Mouse (Mus musculus) T-helper 2 cell (primary cell): ENCODE results near the gene Atoh7.
"Not testable (repeated sequence)": the region's sequence is repeated elsewhere in the genome, so short reads cannot be mapped to it uniquely, and the experiment has no call there.

Experiments used
- in situ Hi-C: fragments of 300-600 bp; cut with MboI, MseI; formaldehyde crosslinking; loops from one replicate; pipeline ENCODE4 v1.15.1; 2025; ENCODE audit warnings: high pct_unique_total_duplicates

The Atoh7 gene

DNA sequence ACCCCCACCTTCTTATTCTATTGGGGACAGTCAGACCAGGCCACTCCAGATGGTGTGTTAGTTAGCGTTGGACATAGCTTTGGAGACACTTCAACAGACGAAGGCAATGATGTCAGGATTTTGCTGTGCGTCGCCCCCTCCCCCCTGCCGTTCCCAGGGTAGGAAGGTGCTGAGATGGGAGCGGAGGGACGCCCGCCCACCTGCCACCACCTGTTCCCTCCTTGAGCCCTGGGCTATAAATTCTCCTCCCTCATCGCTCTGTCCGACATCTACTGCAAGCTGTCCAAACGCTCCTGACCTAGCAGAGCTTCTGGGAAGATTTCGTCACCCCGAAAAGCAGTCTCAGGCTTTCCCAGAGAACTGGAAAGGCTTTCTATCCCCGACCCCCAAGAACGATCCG is at the start of gene Atoh7:
TSS of gene Atoh7 (plus strand) at position 131 of the 400 bp plus-strand sequence.
- in situ Hi-C loops: no loop called here

DNA sequence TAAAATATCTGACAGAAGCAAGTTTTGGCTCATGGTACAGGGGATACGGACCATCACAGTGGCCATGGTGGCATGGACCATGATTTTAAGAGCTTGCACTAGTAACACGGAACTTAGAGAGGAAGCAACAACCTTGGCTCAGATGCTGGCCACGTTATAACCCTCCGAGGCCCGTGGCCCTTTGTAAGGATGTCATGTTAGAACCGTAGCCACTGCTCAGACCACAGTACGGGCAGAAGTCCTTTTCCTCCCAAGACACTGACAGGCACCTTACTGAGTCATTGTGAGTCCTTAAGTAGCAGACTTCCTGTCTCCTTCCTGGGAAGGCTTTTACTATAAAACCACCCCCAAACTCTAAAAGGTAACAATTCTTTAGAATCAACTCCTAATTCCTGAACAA is 48.2 kb upstream of the Atoh7 start:
- in situ Hi-C loops: no loop called here

DNA sequence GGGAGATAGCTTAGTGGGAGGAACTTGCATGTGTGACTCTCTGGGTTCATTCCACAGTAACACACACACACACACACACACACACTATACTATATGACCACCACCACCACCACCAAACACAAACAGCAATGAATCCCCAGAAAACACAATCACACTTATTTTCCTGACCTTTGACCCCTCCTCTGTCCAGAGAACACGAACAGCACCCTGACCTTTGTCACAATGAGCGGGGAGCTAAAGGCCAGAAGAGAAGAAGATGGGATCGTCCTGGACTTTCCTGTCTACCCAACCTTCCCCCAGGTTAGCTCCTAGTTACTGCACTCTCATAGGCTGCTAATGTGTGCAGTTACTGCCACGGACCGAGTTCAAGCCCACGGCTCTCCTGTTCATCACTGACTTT is 47.4 kb upstream of the Atoh7 start:
- in situ Hi-C loops: no loop called here

DNA sequence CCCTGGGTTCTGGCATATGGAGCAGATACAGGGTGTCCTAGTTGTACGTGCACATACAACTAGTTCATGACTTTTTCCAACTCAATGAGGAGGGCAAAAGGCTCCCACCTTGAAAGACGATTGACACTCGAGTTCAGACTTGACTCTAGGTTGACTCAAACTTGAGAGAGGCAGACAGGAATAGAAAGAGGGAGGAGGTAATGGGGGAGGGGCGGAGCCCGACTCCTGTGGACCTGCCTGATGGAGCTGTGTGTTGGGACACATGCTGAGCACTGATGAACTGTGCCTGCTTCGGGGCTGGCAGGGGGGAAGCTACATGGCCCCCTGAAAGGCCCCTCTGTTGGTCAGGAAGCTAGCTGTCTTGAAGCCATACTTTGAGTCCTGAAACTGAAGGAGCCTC is 46.4 kb upstream of the Atoh7 start:
- in situ Hi-C loops: no loop called here

DNA sequence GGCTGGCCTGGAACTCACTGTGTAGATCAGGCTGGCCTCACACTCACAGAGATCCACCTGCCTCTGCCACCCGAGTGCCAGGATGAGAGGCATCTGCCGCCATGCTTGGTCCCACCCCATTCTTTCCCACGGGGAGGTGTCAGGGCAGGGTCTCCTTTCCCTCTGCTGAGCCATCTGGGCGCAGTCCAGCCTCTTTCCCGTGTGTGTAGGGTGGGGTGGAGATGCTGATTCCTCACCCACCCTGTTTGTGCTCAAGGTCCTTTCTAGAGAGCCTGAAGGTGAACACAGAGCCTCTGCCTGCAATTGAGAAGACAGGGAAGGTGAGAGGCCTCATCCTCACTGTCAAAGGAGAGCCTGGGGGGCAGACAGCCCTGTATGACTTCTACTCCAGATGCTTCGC is 45.4 kb upstream of the Atoh7 start:
- in situ Hi-C loops: not testable (repeated sequence)

DNA sequence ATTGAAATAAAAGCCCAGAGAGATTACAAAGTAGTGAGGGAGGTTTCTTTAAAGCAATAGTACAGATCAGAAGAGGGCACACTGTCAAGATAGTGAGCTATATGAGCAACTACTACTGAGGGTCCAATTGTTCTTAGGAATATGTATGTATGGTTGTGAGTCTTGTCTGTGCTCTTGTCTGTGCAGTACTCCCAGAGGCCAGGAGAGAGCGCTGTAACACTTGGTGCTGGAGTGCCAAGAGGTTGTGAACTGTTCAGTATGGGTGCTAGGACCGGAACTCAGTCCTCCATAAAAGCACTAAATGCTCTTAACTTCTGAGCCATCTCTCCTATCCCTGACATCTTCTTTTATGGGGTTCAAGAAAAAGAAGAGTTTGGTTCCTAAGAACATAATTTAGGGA is 44.9 kb upstream of the Atoh7 start:
- in situ Hi-C loops: no loop called here

DNA sequence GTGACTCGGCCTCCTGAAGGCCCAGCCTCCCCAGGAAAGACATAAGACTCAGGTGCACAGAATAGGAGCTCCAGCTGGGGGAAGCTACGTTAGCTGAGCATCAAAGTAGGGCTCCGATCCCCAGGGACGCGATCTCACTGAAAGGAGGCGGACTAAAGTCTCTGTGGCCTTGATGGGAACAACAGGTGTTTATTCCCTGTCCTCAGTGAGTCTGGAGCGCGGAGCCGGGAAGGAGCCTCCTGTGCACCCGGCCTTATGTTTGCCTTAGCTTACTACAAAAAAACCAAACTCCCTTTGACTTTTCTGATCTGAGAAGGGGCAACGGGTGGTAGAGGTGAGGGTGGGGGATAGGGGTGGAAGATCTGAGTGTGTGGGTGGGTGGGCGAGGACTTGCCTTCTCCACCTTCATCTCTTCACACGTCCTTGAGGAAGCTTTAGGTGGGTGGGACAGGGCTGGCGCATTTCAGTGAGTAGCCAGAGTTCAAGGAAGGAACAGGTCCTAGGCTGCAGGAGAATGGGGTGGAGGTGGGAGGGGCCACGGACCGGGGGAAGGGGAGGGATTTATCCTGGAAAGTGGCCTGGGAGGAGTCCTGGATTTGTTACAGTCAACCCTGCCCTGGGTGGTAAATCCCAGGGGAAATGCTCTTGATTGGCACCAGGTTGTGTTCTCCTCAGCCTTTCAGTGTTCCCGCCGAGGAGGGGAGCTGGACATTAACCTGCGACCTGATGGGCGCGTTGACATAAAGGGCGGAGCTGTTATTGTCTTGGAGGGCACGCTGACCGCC is 42.3 kb upstream of the Atoh7 start:
- in situ Hi-C loops: no loop called here

DNA sequence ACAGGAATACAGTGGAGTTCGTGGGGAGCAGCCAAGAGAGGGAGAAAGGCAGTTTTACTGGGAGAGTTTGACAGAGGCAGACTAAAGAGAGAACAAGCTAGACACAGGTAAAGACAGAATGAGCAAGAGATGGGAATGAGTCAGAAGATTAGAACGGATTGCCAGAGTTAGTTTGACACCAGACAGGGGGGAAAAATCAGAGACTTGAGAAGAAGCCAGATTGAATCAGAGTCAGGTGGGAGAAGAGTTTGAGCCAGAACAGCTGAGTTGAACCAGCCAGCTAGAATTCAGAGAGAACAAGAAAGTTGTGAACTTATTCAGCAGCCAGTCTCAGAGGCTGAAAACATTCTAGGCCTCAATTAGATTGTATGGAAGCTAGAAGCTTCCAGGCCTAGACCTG is 39.6 kb upstream of the Atoh7 start, which contains the start of gene Pbld1:
TSS of gene Pbld1 (plus strand) at position 301 of the 400 bp plus-strand sequence.
- in situ Hi-C loops: no loop called here

DNA sequence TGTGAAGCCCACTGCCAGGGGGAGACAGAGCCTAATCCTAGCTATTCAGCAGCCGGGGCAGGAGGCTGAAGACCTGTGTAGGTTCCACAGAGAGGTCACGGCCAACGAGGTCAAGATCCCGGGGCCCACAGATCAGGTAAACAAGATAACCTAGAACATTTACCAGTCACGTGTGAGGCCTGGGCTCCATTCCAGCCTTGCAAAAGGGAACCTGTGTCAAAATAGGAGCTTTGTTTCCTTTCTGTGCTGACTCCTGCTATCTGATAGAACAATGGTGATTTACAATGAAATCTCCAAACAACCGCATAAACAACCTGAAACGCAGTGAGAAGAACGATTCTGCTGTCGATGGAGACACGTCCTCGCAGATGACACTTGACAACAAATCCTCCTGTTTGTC is 39.0 kb upstream of the Atoh7 start:
- in situ Hi-C loops: no loop called here

DNA sequence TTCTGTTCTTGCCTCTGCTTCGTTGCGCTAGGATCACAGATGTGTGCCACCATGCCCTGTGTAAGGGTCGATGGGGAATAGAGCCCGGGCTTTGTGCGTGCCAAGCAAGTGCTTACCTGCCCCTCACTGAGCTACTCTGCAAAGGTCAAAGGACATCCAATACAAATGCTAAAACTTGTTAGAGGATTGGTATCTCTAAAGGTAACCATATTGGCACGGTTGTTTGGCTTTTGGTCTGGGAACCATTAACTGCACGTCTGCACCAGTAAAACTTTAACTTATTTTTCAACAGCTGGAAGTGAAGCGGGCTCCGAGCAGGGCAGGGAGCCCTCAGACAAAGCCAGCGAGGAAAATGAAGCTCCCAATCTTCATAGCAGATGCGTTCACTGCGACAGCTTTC is 38.2 kb upstream of the Atoh7 start:
- in situ Hi-C loops: no loop called here

DNA sequence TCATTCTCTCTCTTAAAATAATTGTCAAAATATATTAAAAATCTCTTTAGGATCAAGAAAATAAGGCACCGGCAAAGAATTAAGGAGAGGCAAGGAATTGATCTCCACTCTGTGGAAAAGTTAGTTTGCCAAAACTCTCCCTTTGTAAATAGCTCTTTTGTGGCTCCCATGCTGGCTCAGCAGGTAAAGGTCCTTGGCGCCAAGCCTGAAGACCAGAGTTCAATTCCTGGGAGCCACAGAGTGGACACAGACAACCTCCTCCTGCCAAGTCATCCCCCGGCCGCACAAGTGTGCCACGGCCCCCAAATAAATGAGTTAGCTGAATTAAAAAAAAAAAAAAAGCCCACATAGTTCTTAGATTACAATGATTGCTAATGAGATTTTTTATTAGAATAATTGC is 36.8 kb upstream of the Atoh7 start:
- in situ Hi-C loops: no loop called here

DNA sequence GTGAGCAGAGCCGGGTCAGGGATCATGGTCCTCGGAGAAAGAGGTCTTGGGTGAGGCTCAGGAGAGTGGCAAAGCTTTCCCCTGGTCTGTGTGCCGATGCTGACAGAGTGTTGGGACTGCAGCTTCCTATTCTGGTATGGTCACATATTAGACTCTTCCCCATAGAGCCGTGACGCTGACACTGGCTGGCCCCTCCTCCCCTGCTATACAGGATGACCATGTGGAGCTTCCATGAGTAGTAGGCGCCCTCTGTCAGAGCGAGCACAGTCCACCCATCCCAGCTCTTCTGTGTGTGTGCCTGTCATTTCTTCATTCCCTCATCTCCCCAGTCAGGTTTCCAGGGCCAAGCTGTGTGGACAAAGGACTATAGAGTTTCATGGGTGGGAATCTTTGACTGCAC is 36.1 kb upstream of the Atoh7 start:
- in situ Hi-C loops: no loop called here

DNA sequence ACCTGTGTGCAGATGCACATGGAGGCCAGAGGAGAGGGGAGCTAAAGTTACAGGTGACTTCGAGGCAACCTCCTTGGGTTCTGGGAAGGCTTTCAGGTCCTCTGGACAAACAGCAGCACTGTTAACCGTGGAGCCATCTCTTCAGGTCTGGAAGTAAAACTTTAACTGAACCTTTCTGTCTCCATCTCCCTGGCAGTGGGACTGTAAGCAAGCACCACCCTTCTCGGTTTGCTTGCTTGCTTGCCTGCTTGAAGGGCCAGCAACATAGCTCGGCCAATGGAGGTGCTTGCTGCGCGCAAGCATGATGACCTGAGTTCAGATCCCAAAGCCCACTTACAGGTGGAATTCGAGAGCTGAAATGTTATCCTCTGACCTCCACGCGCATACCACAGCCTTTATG is 34.9 kb upstream of the Atoh7 start:
- in situ Hi-C loops: no loop called here

DNA sequence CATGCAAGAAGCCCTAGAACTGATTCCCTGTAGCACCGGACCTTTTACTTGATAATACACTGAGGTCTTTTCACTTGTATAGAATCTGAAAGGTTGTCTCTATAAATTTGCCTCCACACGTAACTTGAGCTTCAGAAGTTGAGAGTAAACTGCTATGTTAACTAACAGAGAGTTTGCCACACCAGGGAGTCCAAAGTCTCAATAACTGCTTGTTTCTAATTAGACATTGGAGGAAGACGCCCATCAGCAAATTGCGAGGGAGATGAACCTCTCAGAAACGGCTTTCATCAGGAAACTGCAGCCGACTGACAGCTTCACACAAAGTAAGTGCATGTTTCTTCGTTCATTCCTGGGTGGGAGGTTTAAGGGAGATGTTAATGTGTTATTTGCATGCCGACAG is 33.9 kb upstream of the Atoh7 start:
- in situ Hi-C loops: no loop called here

DNA sequence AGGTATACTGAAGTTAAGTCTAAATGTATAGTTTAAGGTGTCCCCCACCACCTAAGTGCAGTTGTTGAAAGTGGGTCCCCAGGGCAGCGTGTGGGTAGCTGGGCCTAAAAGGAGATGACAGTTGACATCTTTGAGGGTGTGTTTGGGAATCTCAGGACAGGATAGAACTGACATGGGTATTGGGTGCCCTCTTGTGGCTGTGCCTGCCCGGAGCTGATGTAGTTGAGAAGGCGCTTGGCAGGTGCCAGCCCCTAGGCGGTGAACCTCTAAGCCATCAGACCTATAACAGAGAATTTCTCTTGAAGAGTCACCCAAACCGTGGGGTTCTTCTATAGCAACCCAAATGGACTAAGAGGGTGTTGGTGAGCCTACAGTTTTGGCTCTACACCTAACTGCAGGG is 33.5 kb upstream of the Atoh7 start:
- in situ Hi-C loops: no loop called here

DNA sequence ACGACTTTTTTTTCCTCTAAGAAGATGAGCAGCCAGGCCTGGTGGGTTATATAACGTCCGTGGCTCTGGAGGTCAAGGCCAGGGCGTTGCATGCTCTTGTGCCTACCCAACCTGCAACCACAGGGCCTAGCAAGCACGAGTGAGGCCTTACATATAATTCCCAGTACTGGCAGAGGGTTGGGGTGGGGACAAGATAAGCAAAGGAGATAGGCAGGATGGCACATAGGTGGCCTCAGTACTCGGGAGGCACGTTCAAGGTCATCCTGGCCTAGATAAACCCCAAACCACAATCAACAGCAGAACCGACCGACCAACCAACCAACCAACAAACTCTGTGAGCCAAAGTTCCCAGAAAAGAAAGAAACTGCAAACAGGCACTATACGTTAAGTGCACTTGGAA is 13.1 kb upstream of the Atoh7 start:
- in situ Hi-C loops: no loop called here

DNA sequence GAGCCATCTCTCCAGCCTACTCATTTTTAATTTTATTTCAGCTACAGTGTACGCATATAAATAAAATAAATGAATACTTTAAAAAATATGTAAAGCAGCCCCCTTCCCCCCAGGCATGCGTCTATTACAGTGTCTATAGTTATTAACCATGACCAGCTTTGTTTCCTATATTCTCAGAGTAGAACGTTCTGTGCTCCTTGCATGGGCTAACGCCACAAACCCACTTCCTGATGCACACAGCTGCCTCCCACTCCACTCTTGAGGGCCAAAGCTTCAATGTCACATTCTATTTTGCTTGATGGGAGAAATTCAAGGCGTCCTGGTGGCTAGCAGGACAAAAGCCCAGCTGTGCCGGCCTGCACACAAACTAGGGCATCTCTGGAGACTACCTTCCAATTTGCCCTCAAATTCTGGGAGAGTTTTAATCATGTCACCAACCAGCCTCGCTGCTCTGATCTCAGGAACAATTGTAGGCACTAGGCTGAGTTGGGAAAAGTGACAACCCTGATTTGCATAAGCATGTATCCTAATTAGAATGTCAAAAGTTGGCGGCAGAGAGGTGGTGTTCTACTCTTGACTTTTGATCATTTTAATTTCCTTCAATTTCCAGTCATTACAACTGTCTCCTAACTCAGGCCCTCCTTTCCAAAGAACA is 10.2 kb upstream of the Atoh7 start:
- in situ Hi-C loops: no loop called here

DNA sequence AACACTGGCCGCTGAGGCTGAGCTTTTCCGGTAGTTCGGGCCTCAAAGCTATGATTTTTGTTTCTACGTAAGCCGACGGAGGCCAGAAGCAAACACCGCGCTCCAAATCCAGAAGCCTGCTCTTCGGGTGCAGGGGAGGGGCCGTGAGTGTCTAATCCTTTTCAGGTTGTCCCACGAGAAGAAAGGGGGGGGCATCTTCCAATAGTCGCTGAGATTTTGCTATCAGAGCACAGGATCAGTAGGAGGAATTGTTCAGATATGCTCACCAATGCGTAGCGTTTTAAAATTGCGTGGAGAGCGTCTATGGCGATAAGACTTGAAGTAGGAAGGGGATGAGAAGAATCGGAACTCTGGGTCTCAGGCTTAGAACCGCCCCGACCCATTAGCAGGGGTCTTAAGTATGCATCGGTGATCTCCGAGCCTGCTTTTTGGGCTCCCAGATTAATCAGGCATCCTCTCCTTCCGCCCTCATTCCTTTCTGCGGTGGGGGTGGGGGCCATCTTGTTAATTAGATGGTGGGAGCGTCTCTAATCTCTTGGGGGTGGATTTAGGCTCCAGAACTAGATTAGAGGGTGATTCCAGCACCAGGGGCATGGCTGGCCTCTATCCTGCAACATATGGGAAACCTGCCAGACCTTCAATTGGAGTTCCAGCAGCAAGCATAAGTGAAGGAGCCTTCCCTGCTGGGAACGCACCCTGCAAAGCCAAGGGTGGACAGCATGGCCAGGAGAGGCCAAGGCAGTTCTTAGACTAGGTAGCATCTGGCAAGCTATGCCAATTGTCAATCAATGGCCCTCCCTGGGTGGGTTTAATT is 9.5 kb upstream of the Atoh7 start:
- in situ Hi-C loops: no loop called here

DNA sequence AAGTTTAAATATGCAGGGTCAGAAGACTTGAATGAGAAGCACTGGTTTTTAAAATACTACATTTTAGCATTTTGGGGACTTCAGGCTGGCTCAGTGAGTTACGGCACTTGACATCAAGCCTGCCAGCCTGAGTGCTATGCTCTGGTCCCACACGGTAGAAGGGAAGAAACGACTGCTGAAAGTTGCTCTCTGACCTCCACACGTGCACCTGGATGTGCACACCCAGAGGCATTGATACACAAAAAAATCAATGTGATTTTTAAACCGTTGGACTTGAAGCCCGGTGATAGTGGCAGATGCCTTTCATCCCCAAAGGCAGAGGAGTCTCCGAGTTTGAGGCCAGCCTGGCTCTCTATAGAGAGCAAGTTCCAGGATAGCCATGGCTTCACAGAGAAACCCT is 7.5 kb upstream of the Atoh7 start:
- in situ Hi-C loops: no loop called here

DNA sequence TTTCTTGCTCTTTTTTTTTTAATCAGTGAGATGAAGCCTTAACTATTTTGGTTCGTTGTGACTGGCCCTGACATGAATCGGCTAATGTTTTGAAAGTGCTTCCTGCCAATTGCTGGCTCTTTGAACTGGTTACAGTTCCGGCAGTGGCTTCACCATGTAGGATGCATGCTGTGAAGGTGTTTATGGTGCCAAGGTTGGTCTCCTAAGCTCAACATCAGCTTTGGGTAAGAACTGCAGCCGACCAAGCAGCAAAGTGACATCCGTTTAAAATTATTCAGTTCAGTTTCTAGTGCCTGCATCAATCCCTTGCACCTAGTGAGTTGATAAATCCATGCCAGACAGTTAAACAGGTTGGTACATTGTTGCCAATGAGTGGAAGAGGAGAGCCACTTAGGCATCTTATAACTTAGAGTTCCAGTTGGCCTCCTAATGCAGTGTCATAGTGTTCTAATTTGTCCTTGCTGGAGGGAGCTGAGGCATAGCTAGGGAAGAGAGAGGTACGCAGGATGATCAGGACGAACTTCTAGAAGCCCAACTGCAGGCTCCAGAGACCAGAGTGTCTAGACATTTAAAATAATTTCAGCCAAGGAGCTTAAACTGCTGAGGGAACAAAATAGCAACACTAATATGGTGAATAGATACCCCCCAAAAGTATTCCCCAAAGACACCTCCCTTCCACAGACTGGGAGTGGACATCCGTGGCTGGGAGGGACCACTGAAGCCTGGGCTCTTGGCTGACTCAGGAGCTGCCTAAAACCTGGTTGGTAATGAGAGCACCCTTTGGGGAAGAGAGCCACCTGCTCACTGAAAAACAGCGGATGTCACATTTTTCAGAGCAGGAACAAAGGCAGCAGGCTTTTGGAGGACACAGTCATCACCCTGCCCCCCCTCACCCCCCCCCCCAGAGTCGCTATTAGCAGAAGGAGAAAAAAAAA is 6.6 kb upstream of the Atoh7 start:
- in situ Hi-C loops: no loop called here

DNA sequence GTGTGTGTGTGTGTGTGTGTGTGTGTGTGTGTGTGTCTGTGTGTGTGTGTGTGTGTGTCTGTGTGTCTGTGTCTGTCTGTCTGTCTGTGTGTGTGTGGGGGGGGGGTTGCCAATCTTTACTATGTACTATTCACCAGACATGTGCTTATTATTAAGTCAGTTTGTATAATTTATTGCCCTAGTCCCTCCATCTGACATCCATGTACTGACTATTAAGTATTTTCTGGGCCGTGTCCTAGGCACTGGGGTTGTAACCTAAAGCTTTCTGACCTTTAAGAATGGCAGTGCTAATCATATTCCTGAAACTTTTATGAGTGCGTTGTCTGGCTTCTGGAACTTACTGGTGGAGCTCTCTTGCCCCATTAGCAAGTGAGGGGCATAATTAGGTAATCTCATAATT is 2.7 kb upstream of the Atoh7 start:
- in situ Hi-C loops: no loop called here

DNA sequence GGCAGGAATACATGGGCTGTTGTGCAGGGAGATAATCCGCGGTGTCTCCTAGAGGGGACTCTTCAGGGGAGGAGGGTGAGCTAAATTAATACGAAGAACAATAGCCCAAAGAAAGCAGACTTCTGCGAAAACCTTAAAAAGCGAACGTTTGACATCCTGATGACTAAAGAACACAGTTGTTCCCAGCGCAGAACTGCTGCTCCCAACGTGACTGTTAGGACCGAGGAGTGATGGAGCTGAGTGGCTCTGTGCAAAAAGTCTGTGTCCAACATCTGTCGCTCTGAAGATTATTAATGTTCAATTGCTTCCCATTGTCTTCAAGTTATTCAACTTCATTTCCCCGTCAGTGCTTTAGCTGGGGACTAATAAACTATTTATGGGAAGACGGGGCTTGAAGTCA is 1.3 kb upstream of the Atoh7 start:
- in situ Hi-C loops: no loop called here
